Comparison of ENCODE assay signal across 9 mouse cellular contexts in the genomic region with DNA sequence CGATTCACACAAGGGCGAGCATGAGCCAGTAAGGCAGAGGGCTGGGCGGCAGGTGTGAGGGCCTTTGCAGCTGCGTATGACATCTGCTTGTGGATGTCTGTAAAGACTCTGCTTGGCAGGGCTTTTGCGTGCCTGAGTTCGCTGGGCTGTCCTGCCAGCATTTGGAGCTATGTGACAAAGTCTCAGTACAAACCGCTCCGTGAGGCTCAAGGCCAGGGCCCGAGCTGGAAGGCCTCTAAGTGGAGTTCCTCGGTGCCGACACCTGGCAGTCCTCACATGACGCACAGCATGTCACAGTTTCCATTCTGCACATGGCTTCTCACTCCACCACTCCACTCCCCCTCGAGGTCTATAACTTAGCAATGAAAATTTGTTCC.
DNase-seq lines count a peak whose midpoint lies in the region; ATAC-seq and TF ChIP-seq lines count a peak whose summit lies in the region.
"Had no signal": no experiment of that assay in that cellular context is flagged by ENCODE, and none has a peak within 500 bp of the region (broad histone marks: within the 10 kb centered on the region; RNA-seq: fewer than 3 reads in every experiment).

No protein-coding gene starts in this region.

- no peaks in the 10 kb centered on the region for H3K9me3 ChIP-seq in hindbrain, embryonic 10.5 days
- H3K9me3 ChIP-seq in hindbrain, embryonic 11.5 days (ENCODE audit: control insufficient read depth, low read length), result no peaks in the 10 kb centered on the region
- no peaks in the 10 kb centered on the region for H3K9me3 ChIP-seq in ES-Bruce4 (replicated peaks; ENCODE audit: control insufficient read depth, insufficient read depth, low read length, poor library complexity, severe bottlenecking)
- H3K9me3 ChIP-seq in limb, embryonic 13.5 days, result no peaks in the 10 kb centered on the region
- H3K9me3 ChIP-seq: liver, embryonic 13.5 days had no signal

- no peak for TF ChIP-seq CTCF in ES-Bruce4 (IDR thresholded peaks at IDR 0.05; ENCODE audit: low read depth, low read length)

- H3K36me3 ChIP-seq in hindbrain, embryonic 10.5 days, result peaks cover 53% of the 10 kb centered on the region
- H3K36me3 ChIP-seq in hindbrain, embryonic 11.5 days (ENCODE audit: control insufficient read depth, insufficient read depth, low read length), result no peaks in the 10 kb centered on the region
- H3K36me3 ChIP-seq in ES-Bruce4 (ENCODE audit: control insufficient read depth, insufficient read depth, low read length, poor library complexity, severe bottlenecking), result no peaks in the 10 kb centered on the region
- H3K36me3 ChIP-seq in limb, embryonic 13.5 days, result peaks cover 24% of the 10 kb centered on the region
- H3K36me3 ChIP-seq: liver, embryonic 13.5 days had no signal

- no peak overlapping the region for H3K4me2 ChIP-seq in hindbrain, embryonic 11.5 days (replicated peaks; ENCODE audit: low read depth, low read length)
- 0 out of 2 replicates have a peak overlapping the region, but pooled peaks have one; percentile 1 for H3K4me2 ChIP-seq in limb, embryonic 13.5 days (replicated peaks)
- H3K4me2 ChIP-seq: liver, embryonic 13.5 days had no signal

- no peak overlapping the region for H3K4me3 ChIP-seq in hindbrain, embryonic 10.5 days
- H3K4me3 ChIP-seq in hindbrain, embryonic 11.5 days (ENCODE audit: low read depth, low read length), result no peak overlapping the region
- 0 out of 2 replicates have a peak overlapping the region, but pooled peaks have one; percentile 20 for H3K4me3 ChIP-seq in ES-Bruce4 (ENCODE audit: low read depth, low read length)
- H3K4me3 ChIP-seq in limb, embryonic 13.5 days, result no peak overlapping the region
- H3K4me3 ChIP-seq: liver, embryonic 13.5 days had no signal

- no peak overlapping the region for H3K9ac ChIP-seq in hindbrain, embryonic 11.5 days (ENCODE audit: low read depth, low read length)
- no peak overlapping the region for H3K9ac ChIP-seq in ES-Bruce4 (ENCODE audit: low read depth, poor library complexity, severe bottlenecking)
- no peak overlapping the region for H3K9ac ChIP-seq in limb, embryonic 13.5 days
- H3K9ac ChIP-seq: liver, embryonic 13.5 days had no signal

- peak overlapping the region; percentile 63 for H3K27ac ChIP-seq in hindbrain, embryonic 10.5 days
- no peak overlapping the region for H3K27ac ChIP-seq in hindbrain, embryonic 11.5 days (ENCODE audit: low read depth, low read length)
- no peak overlapping the region for H3K27ac ChIP-seq in ES-Bruce4 (ENCODE audit: insufficient read depth, low read length)
- H3K27ac ChIP-seq in limb, embryonic 13.5 days, result peak overlapping the region; percentile 77
- H3K27ac ChIP-seq: liver, embryonic 13.5 days had no signal

- no peak for TF ChIP-seq POLR2A in ES-Bruce4 (IDR thresholded peaks at IDR 0.05; ENCODE audit: insufficient read depth, low read length)

- peaks cover 41% of the 10 kb centered on the region for H3K4me1 ChIP-seq in hindbrain, embryonic 10.5 days (replicated peaks)
- peaks cover 11% of the 10 kb centered on the region for H3K4me1 ChIP-seq in hindbrain, embryonic 11.5 days (replicated peaks; ENCODE audit: control insufficient read depth, insufficient read depth, low read length)
- no peaks in the 10 kb centered on the region for H3K4me1 ChIP-seq in ES-Bruce4 (ENCODE audit: control insufficient read depth, insufficient read depth, low read length)
- peaks cover 42% of the 10 kb centered on the region for H3K4me1 ChIP-seq in limb, embryonic 13.5 days

- H3K27me3 ChIP-seq in hindbrain, embryonic 10.5 days (ENCODE audit: insufficient read depth, poor library complexity, severe bottlenecking), result no peaks in the 10 kb centered on the region
- H3K27me3 ChIP-seq in hindbrain, embryonic 11.5 days (ENCODE audit: control insufficient read depth, insufficient read depth, low read length), result no peaks in the 10 kb centered on the region
- no peaks in the 10 kb centered on the region for H3K27me3 ChIP-seq in ES-Bruce4 (ENCODE audit: control insufficient read depth, insufficient read depth, low read length, poor library complexity, severe bottlenecking)
- no peaks in the 10 kb centered on the region for H3K27me3 ChIP-seq in limb, embryonic 13.5 days
- H3K27me3 ChIP-seq: liver, embryonic 13.5 days had no signal

- TF ChIP-seq EP300 in ES-Bruce4 (IDR thresholded peaks at IDR 0.05; ENCODE audit: insufficient read depth, low read depth, low read length), result no peak

- no peak for ATAC-seq in hindbrain, embryonic 11.5 days (ENCODE audit: low FRiP score)
- ATAC-seq in limb, embryonic 13.5 days (ENCODE audit: low FRiP score, low read depth), result peak; percentile 87

- DNase-seq in hindbrain, embryonic 10.5 days (ENCODE audit: low spot score), result no peak
- no peak for DNase-seq in hindbrain, embryonic 11.5 days (ENCODE audit: low spot score)
- peak; percentile 48 for DNase-seq in gastrocnemius, postnatal 10 days
- no peak for DNase-seq in layer of hippocampus, postnatal 36 days
- DNase-seq in urinary bladder, postnatal 25 days (ENCODE audit: low spot score), result no peak
- DNase-seq in right cerebral cortex, postnatal 14 days, result no peak
- DNase-seq: liver, embryonic 13.5 days had no signal

- 93% methylated on average over 13 of the region's 13 CpGs for WGBS in hindbrain, embryonic 10.5 days
- 85% methylated on average over 13 of the region's 13 CpGs for WGBS in hindbrain, embryonic 11.5 days
- WGBS in limb, embryonic 13.5 days, result 52% methylated on average over 13 of the region's 13 CpGs

Comparison
In these comparisons a context has a peak if more than half of its experiments do, and no peak if none do; other contexts are left out.
1. H3K27ac ChIP-seq: peak in hindbrain, embryonic 10.5 days (single experiment) and limb, embryonic 13.5 days (single experiment); none in hindbrain, embryonic 11.5 days (single experiment) and ES-Bruce4 (single experiment).